Mouse (Mus musculus) stomach, postnatal 0 days (tissue): ENCODE results near the gene Zfp809. TPM values are rescaled to one million over a fixed set of nuclear protein-coding genes. Genes with fewer than 3 reads are reported as not detected.

Experiments used
- ATAC-seq: fragments of 200-750 bp; cut with Nextera tagmentation; 2 replicates; pipeline ENCODE4 v1.8.0; 2017; ENCODE audit not compliant: low FRiP score, low TSS enrichment
- DNase-seq: peaks from one replicate; pipeline ENCODE4 v3.0.0-alpha.2; 2016; ENCODE audit warnings: low spot score
- H3K27ac ChIP-seq: fragments of 300-500 bp; sonication (generic); replicated peaks from 2 replicates; pipeline ENCODE4 v1.5.1; 2014; ENCODE audit warnings: mild to moderate bottlenecking, control low read depth
- H3K27me3 ChIP-seq: fragments of 300-500 bp; sonication (generic); 2 replicates; pipeline ENCODE4 v1.6.1; 2014; ENCODE audit warnings: low read length; ENCODE audit not compliant: control insufficient read depth, insufficient read depth
- H3K36me3 ChIP-seq: fragments of 300-500 bp; sonication (generic); 2 replicates; pipeline ENCODE4 v1.6.1; 2014; ENCODE audit warnings: low read length, mixed read lengths; ENCODE audit not compliant: control insufficient read depth, insufficient read depth
- H3K4me1 ChIP-seq: fragments of 300-500 bp; sonication (generic); replicated peaks from 2 replicates; pipeline ENCODE4 v1.6.1; 2014; ENCODE audit warnings: antibody characterized with exemption; ENCODE audit not compliant: control insufficient read depth, insufficient read depth
- H3K4me2 ChIP-seq: fragments of 300-500 bp; sonication (generic); replicated peaks from 2 replicates; pipeline ENCODE4 v1.6.1; 2014; ENCODE audit warnings: low read depth, mild to moderate bottlenecking, control low read depth, moderate library complexity
- H3K4me3 ChIP-seq: fragments of 300-500 bp; sonication (generic); 2 replicates; pipeline ENCODE4 v1.5.1; 2014; ENCODE audit warnings: low read depth, low read length, control low read depth
- H3K9ac ChIP-seq: fragments of 300-500 bp; sonication (generic); 2 replicates; pipeline ENCODE4 v1.6.1; 2014; ENCODE audit warnings: mild to moderate bottlenecking, low read length, control low read depth, mixed read lengths
- H3K9me3 ChIP-seq: fragments of 300-500 bp; sonication (generic); 2 replicates; pipeline ENCODE4 v1.6.1; 2016; ENCODE audit warnings: low read length; ENCODE audit not compliant: control insufficient read depth
- CTCF ChIP-seq: IDR thresholded peaks from 2 replicates; pipeline ENCODE4 v1.5.1; 2016; ENCODE audit warnings: antibody characterized with exemption, low read depth, mild to moderate bottlenecking, moderate library complexity
- EP300 ChIP-seq: optimal IDR thresholded peaks from 2 replicates; pipeline ENCODE3; 2016; ENCODE audit warnings: antibody characterized with exemption
- WGBS: fragments of 180-500 bp; shearing (Covaris S2); extraction: QIAGEN DNeasy Blood & Tissue Kit; methylation state at CpG from one replicate; pipeline ENCODE4 v1.1.7; 2014; 5-methylcytosine and 5-hydroxymethylcytosine counted together
- polyA plus RNA-seq: library from polyadenylated mRNA; unstranded; fragments of >200 nt; fragmentation: Nextera tagmentation; extraction: Ambion mirVana; gene quantifications from 2 replicates; pipeline ENCODE4 v1.2.1, GENCODE M21; 2015

The Zfp809 gene
- polyA plus RNA-seq, 1 experiment from 2014 or later, result 12.2 TPM

- Histone ChIP-seq H3K9me3 (peaks cover 31% of the 10 kb centered on the region), H3K4me1 (no peaks in the 10 kb centered on the region)
These were observed 53.2 kb downstream of the Zfp809 start for GRCm38 (mm10) chr9:22278733-22279132.

More at GRCm38 (mm10) chr9:22278733-22279132, 53.2 kb downstream of the Zfp809 start:
- Histone ChIP-seq H3K9ac (no peak overlapping the region), H3K27ac (no peak overlapping the region), H3K27me3 (no peaks in the 10 kb centered on the region), H3K36me3 (peaks cover 43% of the 10 kb centered on the region), H3K4me3 (no peak overlapping the region), H3K4me2 (no peak overlapping the region)
- ATAC-seq, result no peak
- DNase-seq, result no peak
- 98% methylated on average over 4 of the region's 4 CpGs for WGBS
- TF ChIP-seq EP300 (no peak), CTCF (no peak)

Other genes with a start within 250 kb of the Zfp809 start
- 2.7 and 2.9 TPM in 2 replicates for gene Rgl3, start 236.3 kb upstream of the Zfp809 start, polyA plus RNA-seq
- gene Ccdc151, start 223.1 kb upstream of the Zfp809 start, polyA plus RNA-seq, result 0.07 and 0.19 TPM in 2 replicates
- 45.0 and 48.4 TPM in 2 replicates for gene Prkcsh, start 222.9 kb upstream of the Zfp809 start, polyA plus RNA-seq
- gene Elavl3, start 173.7 kb upstream of the Zfp809 start, polyA plus RNA-seq, result 0.73 and 1.1 TPM in 2 replicates
- gene Gm49318, start 154.5 kb upstream of the Zfp809 start, polyA plus RNA-seq, result not detected in 2 replicates
- 4.4 and 5.5 TPM in 2 replicates for gene Zfp653, start 154.3 kb upstream of the Zfp809 start, polyA plus RNA-seq
- gene Ecsit, start 140.3 kb upstream of the Zfp809 start, polyA plus RNA-seq, result 31.7 and 33.1 TPM in 2 replicates
- gene Cnn1, start 126.5 kb upstream of the Zfp809 start, polyA plus RNA-seq, result 851 and 1,082 TPM in 2 replicates
- gene Elof1, start 108.5 kb upstream of the Zfp809 start, polyA plus RNA-seq, result 119 TPM in 2 replicates
- gene Acp5, start 90.0 kb upstream of the Zfp809 start, polyA plus RNA-seq, result 41.5 and 42.9 TPM in 2 replicates
- gene Pigyl, start 68.9 kb upstream of the Zfp809 start, polyA plus RNA-seq, result 99.2 and 106 TPM in 2 replicates
- 0.47 and 0.61 TPM in 2 replicates for gene Zfp872, start 37.6 kb upstream of the Zfp809 start, polyA plus RNA-seq
- 1.2 and 1.4 TPM in 2 replicates for gene Zfp599, start 34.2 kb downstream of the Zfp809 start, polyA plus RNA-seq
- 10.1 and 10.2 TPM in 2 replicates for gene Zfp810, start 81.9 kb downstream of the Zfp809 start, polyA plus RNA-seq
- gene Anln, start 163.5 kb downstream of the Zfp809 start, polyA plus RNA-seq, result 13.3 and 15.7 TPM in 2 replicates
- 2.2 and 2.8 TPM in 2 replicates for gene 9530077C05Rik, start 185.8 kb downstream of the Zfp809 start, polyA plus RNA-seq
- gene Gm17545, start 228.6 kb downstream of the Zfp809 start, polyA plus RNA-seq, result not detected in 2 replicates
- 62.1 and 65.0 TPM in 2 replicates for gene Rp9, start 244.0 kb downstream of the Zfp809 start, polyA plus RNA-seq